ENCODE assay signal across 12 mouse cellular contexts in genomic region chr3:151445936-151446335, GRCm38 (mm10). TPM values are rescaled to one million over a fixed set of nuclear protein-coding genes. Genes with fewer than 3 reads are reported as not detected.
DNase-seq lines count a peak whose midpoint lies in the region; ATAC-seq and TF ChIP-seq lines count a peak whose summit lies in the region.
"Had no signal": no experiment of that assay in that cellular context is flagged by ENCODE, and none has a peak within 500 bp of the region (broad histone marks: within the 10 kb centered on the region; RNA-seq: fewer than 3 reads in every experiment).

No protein-coding gene starts in this region.

- ATAC-seq in kidney, embryonic 14.5 days (ENCODE audit: low FRiP score, low TSS enrichment) = peak; percentile 96
- no peak for ATAC-seq in hindbrain, embryonic 12.5 days (ENCODE audit: low FRiP score)

- TF ChIP-seq CTCF in embryonic fibroblast, embryonic 13.5 days (IDR thresholded peaks at IDR 0.05; ENCODE audit: borderline replicate concordance, insufficient read depth, low read length) = no peak

- TF ChIP-seq POLR2A in embryonic fibroblast, embryonic 13.5 days (IDR thresholded peaks at IDR 0.05; ENCODE audit: low read depth, low read length) = no peak

- 35% methylated on average over 2 of the region's 2 CpGs for WGBS in kidney, embryonic 14.5 days
- WGBS in hindbrain, embryonic 12.5 days = 57% methylated on average over 2 of the region's 2 CpGs

- DNase-seq in adrenal gland, adult (ENCODE audit: inconsistent age in 2 of 2, low spot score in 1 of 2) = peak; percentile 43 to 66
- no peak for DNase-seq in adrenal gland, adult 18-20 months (ENCODE audit: low spot score in 2 of 2)
- no peak for DNase-seq in kidney, adult 11 months
- DNase-seq in 3134 (ENCODE audit: extremely low read depth, insufficient read length, low spot score) = peak; percentile 66
- no peak for DNase-seq in thymus, postnatal 10 days (ENCODE audit: low spot score in 2 of 2)
- DNase-seq: cerebellum, postnatal 14 days had no signal

- no peaks in the 10 kb centered on the region for H3K27me3 ChIP-seq in kidney, embryonic 14.5 days (ENCODE audit: control insufficient read depth, insufficient read depth, low read length)
- H3K27me3 ChIP-seq in hindbrain, embryonic 12.5 days = no peaks in the 10 kb centered on the region
- H3K27me3 ChIP-seq: heart, embryonic 12.5 days; limb, embryonic 15.5 days; megakaryocyte, embryonic 14.5 days had no signal

- H3K4me3 ChIP-seq in kidney, embryonic 14.5 days (ENCODE audit: low read length) = no peak overlapping the region
- H3K4me3 ChIP-seq in embryonic fibroblast, embryonic 13.5 days (ENCODE audit: insufficient read depth, low read length) = no peak overlapping the region
- H3K4me3 ChIP-seq in hindbrain, embryonic 12.5 days = no peak overlapping the region
- H3K4me3 ChIP-seq: heart, embryonic 12.5 days; limb, embryonic 15.5 days; megakaryocyte, embryonic 14.5 days had no signal

- no peak overlapping the region for H3K9ac ChIP-seq in kidney, embryonic 14.5 days (ENCODE audit: low read depth, low read length)
- no peak overlapping the region for H3K9ac ChIP-seq in hindbrain, embryonic 12.5 days
- H3K9ac ChIP-seq: heart, embryonic 12.5 days; limb, embryonic 15.5 days had no signal

- H3K4me1 ChIP-seq in kidney, embryonic 14.5 days (ENCODE audit: control insufficient read depth, insufficient read depth, low read length) = no peaks in the 10 kb centered on the region
- no peaks in the 10 kb centered on the region for H3K4me1 ChIP-seq in embryonic fibroblast, embryonic 13.5 days (ENCODE audit: control insufficient read depth, insufficient read depth, low read length)
- H3K4me1 ChIP-seq in hindbrain, embryonic 12.5 days = no peaks in the 10 kb centered on the region
- H3K4me1 ChIP-seq: heart, embryonic 12.5 days; limb, embryonic 15.5 days had no signal

- H3K36me3 ChIP-seq in kidney, embryonic 14.5 days (ENCODE audit: control insufficient read depth, insufficient read depth, low read length) = no peaks in the 10 kb centered on the region
- no peaks in the 10 kb centered on the region for H3K36me3 ChIP-seq in hindbrain, embryonic 12.5 days
- H3K36me3 ChIP-seq: heart, embryonic 12.5 days; limb, embryonic 15.5 days had no signal

- H3K4me2 ChIP-seq in kidney, embryonic 14.5 days (replicated peaks; ENCODE audit: low read depth, low read length) = no peak overlapping the region
- H3K4me2 ChIP-seq in hindbrain, embryonic 12.5 days (replicated peaks) = no peak overlapping the region
- H3K4me2 ChIP-seq: heart, embryonic 12.5 days; limb, embryonic 15.5 days had no signal

- H3K9me3 ChIP-seq in kidney, embryonic 14.5 days (ENCODE audit: control insufficient read depth, low read length) = no peaks in the 10 kb centered on the region
- no peaks in the 10 kb centered on the region for H3K9me3 ChIP-seq in hindbrain, embryonic 12.5 days (replicated peaks)
- H3K9me3 ChIP-seq: heart, embryonic 12.5 days; limb, embryonic 15.5 days; megakaryocyte, embryonic 14.5 days had no signal

- no peak overlapping the region for H3K27ac ChIP-seq in kidney, embryonic 14.5 days (ENCODE audit: low read depth, low read length)
- peak overlapping the region; percentile 81 for H3K27ac ChIP-seq in embryonic fibroblast, embryonic 13.5 days (ENCODE audit: insufficient read depth, low read length)
- H3K27ac ChIP-seq in hindbrain, embryonic 12.5 days = no peak overlapping the region
- H3K27ac ChIP-seq: limb, embryonic 15.5 days had no signal

RNA-seq across cellular contexts. Expression of gene Adgrl4, which starts 8.2 kb away (rescaled TPM):
- 10 to 100 TPM; 64.7 to 70.3 TPM for total RNA-seq in adrenal gland, adult 18-20 months (2021)
- 17.8 and 25.0 TPM in 2 replicates for polyA plus RNA-seq in kidney, embryonic 14.5 days (2014; fragmentation: Nextera tagmentation; extraction: Ambion mirVana)
- 0.12 TPM in 1 of 2 replicates, not detected in the other for polyA plus RNA-seq in embryonic fibroblast, embryonic 13.5 days (2011; ENCODE audit: insufficient read length, low read depth, missing spikeins)
- 7.8 and 9.1 TPM in 2 replicates for polyA plus RNA-seq in hindbrain, embryonic 12.5 days (2016; fragmentation: Nextera tagmentation; extraction: Ambion mirVana)

Comparison
In these comparisons a context has a peak if more than half of its experiments do, and no peak if none do; other contexts are left out.
1. DNase-seq: peak in adrenal gland, adult (2 of 2) and 3134 (single experiment); none in adrenal gland, adult 18-20 months (0 of 2), kidney, adult 11 months (single experiment) and thymus, postnatal 10 days (0 of 2).